Mouse (Mus musculus): ENCODE results near the gene Rnf216.

Rnf216 gene

GRCm38 (mm10) chr5:143053132-143053972, 59.4 kb downstream of the Rnf216 start:
- no peak for DNase-seq (ENCODE audit: low read depth, low spot score)

- DNase-seq (ENCODE audit: low read depth, low spot score): no peak
Observed at GRCm38 (mm10) chr5:143052677-143053076, 60.1 kb downstream of the Rnf216 start.

- DNase-seq (ENCODE audit: low read depth, low spot score): no peak
Observed at GRCm38 (mm10) chr5:143051851-143052250, 60.9 kb downstream of the Rnf216 start.

GRCm38 (mm10) chr5:143050273-143050672, 62.5 kb downstream of the Rnf216 start:
- DNase-seq (ENCODE audit: low read depth, low spot score): no peak

GRCm38 (mm10) chr5:143049746-143050145, 63.0 kb downstream of the Rnf216 start:
- no peak for DNase-seq (ENCODE audit: low read depth, low spot score)

- DNase-seq (ENCODE audit: low read depth, low spot score): no peak
Observed at GRCm38 (mm10) chr5:143049013-143049385, 63.8 kb downstream of the Rnf216 start.

- DNase-seq (ENCODE audit: low read depth, low spot score): no peak
Observed at GRCm38 (mm10) chr5:143048232-143049012, 64.4 kb downstream of the Rnf216 start.

- no peak for DNase-seq (ENCODE audit: low read depth, low spot score)
Observed at GRCm38 (mm10) chr5:143047586-143047985, 65.2 kb downstream of the Rnf216 start.

GRCm38 (mm10) chr5:143043902-143044301, 68.9 kb downstream of the Rnf216 start:
- DNase-seq (ENCODE audit: low read depth, low spot score): no peak

- peak; percentile 54 for DNase-seq (ENCODE audit: low read depth, low spot score)
Observed at GRCm38 (mm10) chr5:143043285-143043684, 69.5 kb downstream of the Rnf216 start.

GRCm38 (mm10) chr5:143038794-143039193, 74.0 kb downstream of the Rnf216 start:
- no peak for DNase-seq (ENCODE audit: low read depth, low spot score)

GRCm38 (mm10) chr5:143037201-143037600, 75.6 kb downstream of the Rnf216 start:
- DNase-seq (ENCODE audit: low read depth, low spot score): peak; percentile 68

- DNase-seq (ENCODE audit: low read depth, low spot score): no peak
Observed at GRCm38 (mm10) chr5:143036052-143036451, 76.7 kb downstream of the Rnf216 start.

- no peak for DNase-seq (ENCODE audit: low read depth, low spot score)
Observed at GRCm38 (mm10) chr5:143035271-143035670, 77.5 kb downstream of the Rnf216 start.

GRCm38 (mm10) chr5:143034108-143034507, 78.7 kb downstream of the Rnf216 start:
- no peak for DNase-seq (ENCODE audit: low read depth, low spot score)

- DNase-seq (ENCODE audit: low read depth, low spot score): no peak
Observed at GRCm38 (mm10) chr5:143033277-143033676, 79.5 kb downstream of the Rnf216 start.

- DNase-seq (ENCODE audit: low read depth, low spot score): peak; percentile 23
Observed at GRCm38 (mm10) chr5:143032639-143033146, 80.1 kb downstream of the Rnf216 start.

- no peak for DNase-seq (ENCODE audit: low read depth, low spot score)
Observed at GRCm38 (mm10) chr5:143031681-143032080, 81.1 kb downstream of the Rnf216 start.

GRCm38 (mm10) chr5:143031193-143031592, 81.6 kb downstream of the Rnf216 start:
- peak; percentile 21 for DNase-seq (ENCODE audit: low read depth, low spot score)

GRCm38 (mm10) chr5:143023887-143024286, 88.9 kb downstream of the Rnf216 start:
- no peak for DNase-seq (ENCODE audit: low read depth, low spot score)

GRCm38 (mm10) chr5:143022956-143023355, 89.8 kb downstream of the Rnf216 start:
- no peak for DNase-seq (ENCODE audit: low read depth, low spot score)

GRCm38 (mm10) chr5:143017401-143017800, 95.4 kb downstream of the Rnf216 start:
- no peak for DNase-seq (ENCODE audit: low read depth, low spot score)
